Mouse (Mus musculus): ENCODE measurements around the gene Stat5b.

Gene Stat5b

DNA sequence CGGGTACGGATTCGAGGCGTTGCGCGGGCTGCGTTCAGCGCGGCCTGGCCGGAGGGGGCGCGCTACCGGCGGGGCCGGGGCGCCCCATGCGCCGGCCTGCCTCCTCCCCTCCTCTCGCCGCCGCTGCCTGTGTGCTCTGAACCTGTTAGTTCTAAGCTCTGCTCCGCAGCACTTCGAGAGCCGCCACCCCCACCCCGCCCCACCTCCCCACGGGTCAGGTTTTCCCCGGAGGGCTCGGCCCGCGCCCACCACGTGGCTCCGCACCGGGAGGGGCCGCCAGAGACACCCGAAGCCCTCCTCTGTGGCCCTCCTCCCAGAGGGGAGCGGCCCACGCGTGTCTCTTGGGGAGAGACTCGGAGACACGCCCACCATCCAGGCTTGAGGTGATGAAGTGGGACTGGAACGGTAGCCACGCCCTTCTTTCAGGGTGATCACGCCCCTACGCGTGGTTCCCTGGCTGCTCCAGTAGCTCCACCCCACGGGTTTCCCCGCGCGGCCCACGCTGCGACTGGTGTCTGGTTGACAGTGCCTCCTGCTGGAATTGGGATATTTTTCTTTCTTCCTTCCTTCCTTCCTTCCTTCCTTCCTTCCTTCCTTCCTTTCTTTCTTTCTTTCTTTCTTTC is 90.8 kb downstream of the Stat5b start, which contains the start of gene Kcnh4:
Gene Kcnh4 (minus strand): TSS at position 332 of the 623 bp plus-strand sequence.
- peak; percentile 71 for DNase-seq

- DNase-seq, result peak; percentile 64
Measured at GRCm38 (mm10) chr11:100758707-100759610, 91.6 kb downstream of the Stat5b start.

GRCm38 (mm10) chr11:100757566-100757965 is 93.0 kb downstream of the Stat5b start:
- DNase-seq, result no peak

- no peak for DNase-seq
Measured at GRCm38 (mm10) chr11:100756476-100756875, 94.0 kb downstream of the Stat5b start.

- DNase-seq, result no peak
Measured at GRCm38 (mm10) chr11:100754693-100755057, 95.8 kb downstream of the Stat5b start.

DNA sequence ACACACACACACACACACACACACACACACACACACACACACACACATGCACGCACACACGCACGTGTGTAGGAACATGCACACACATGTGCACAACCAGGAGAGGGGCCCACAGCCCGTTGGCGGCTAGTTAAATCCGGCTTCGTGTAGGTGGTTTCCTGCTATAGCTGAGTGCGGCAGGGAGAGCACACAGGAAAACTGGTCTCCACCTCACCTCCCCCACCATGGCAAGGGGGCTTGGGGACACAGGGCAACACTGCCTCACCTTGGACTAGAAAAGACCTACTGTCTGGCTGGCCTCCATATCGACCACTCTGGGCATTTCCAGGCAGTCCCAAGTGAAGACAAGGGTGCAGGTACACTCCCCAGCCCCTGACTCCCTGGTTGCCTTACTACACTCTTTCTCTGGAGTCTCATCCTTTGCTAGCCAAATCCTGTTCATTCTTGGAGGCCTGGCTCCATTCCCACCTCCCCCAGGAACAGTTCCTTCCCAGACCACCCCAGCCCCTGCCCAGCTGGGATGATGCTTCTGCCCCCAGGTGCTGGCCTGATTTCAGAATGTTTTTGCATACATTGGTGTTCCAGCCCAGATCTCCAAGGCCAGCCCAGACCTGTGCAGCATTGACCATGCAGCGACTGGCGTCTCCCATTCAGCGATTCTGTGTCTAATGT is 96.4 kb downstream of the Stat5b start:
- DNase-seq, result no peak

GRCm38 (mm10) chr11:100752294-100752693 is 98.2 kb downstream of the Stat5b start:
- DNase-seq, result no peak

- no peak for DNase-seq
Measured at GRCm38 (mm10) chr11:100750127-100750526, 100.4 kb downstream of the Stat5b start.

GRCm38 (mm10) chr11:100749469-100749868 is 101.1 kb downstream of the Stat5b start:
- DNase-seq, result no peak

DNA sequence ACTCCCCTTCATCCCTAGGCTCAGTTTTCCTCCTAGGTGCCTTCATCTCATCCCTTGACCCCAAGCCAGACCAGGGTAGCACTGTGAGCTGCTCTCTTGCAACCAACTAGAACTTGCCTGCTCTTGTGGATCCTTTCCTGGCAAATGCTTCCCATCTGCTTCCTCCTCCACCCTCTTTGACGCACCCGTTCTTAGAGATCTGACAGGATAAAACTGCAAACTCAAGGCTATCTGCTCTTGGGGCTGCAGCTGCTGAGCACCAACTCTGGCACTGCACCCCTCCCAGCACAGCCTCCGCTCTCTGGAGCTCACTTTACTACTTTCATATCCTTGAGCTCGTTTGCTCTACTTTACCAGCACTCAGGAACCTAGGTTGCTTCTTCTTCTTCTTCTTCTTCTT is 101.9 kb downstream of the Stat5b start:
- no peak for DNase-seq

DNA sequence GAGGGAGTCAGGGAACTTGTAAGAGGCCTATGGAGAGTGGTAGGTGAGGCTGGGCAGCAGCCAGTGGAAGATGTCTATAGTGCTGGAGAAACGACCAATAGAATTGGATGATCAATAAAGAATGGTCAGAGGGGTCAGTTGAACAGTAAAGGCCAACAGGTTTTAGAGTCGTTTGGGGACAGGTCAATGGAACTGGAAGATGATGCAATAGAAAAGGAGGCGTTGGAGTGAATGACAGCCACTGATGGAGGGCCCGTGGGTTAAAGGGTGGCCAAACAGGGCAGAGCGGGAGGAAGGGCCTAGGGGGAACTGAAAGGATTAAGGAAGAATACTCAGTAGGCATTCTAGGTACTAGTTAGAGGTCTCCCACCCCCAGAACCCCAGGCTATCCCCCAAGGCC is 103.4 kb downstream of the Stat5b start:
- no peak for DNase-seq

- DNase-seq, result no peak
Measured at GRCm38 (mm10) chr11:100746546-100746945, 104.0 kb downstream of the Stat5b start.

DNA sequence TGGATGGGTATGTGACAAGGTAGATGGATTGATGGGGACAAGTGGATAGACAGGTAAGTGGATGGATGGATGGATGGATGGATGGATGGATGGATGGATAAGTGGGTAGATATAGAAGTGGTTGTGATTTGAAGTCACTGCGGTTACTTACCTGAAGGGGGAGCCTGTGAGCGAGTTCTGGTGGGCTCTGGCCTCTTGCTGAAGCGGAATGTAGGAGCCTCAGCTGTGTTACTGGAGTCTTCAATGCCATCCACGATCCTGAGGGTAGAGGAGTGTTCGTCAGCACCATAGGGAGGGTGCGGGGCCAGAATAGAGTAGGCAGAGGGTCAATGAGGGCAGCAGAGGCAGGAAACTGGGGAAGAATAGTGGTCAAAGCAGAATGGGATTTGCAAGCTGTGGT is 105.4 kb downstream of the Stat5b start:
- DNase-seq, result peak; percentile 70

DNA sequence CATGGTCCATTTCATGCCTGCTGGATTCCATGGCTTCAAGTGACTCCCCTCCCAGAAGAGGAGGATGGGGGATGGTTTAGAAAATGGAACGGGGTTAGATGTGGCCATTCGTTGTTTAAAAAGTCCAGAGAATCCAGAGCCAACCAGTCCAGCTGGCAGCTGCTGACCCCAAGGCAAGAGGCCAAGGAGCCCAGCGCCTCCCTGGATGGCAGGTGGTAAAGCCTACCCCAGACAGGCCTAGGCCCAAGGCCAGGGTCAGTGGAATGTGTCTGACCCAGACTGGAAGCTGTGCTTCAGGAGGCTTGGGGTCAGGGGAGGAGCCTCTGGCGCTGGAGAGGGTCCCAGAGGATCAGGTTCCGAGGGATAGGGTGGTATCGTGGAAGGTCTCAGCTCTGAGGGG is 109.2 kb downstream of the Stat5b start:
- peak; percentile 37 for DNase-seq

- DNase-seq, result no peak
Measured at GRCm38 (mm10) chr11:100738749-100739148, 111.8 kb downstream of the Stat5b start.

GRCm38 (mm10) chr11:100738066-100738604 is 112.4 kb downstream of the Stat5b start, which contains the start of gene Rab5c:
Rab5c (minus strand) TSS chr11:100738215.
- DNase-seq, result peak; percentile 100

- no peak for DNase-seq
Measured at GRCm38 (mm10) chr11:100737105-100737733, 113.3 kb downstream of the Stat5b start.

DNA sequence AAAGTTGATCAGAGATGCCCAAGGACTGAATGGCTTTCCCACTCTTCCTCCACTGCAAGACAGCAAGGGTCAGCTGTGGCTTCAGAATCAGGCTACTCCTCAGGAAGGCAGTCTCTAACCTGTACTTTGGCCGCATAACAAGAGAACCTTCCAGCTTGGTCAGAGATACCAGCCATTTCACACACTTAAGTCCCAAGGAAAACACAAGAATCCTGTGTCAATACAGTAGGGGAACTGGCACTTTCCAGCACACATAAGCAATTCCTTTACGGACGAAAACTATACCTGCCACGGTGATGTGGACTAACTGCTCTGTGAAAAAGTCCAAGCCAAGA is 113.8 kb downstream of the Stat5b start:
- no peak for DNase-seq

DNA sequence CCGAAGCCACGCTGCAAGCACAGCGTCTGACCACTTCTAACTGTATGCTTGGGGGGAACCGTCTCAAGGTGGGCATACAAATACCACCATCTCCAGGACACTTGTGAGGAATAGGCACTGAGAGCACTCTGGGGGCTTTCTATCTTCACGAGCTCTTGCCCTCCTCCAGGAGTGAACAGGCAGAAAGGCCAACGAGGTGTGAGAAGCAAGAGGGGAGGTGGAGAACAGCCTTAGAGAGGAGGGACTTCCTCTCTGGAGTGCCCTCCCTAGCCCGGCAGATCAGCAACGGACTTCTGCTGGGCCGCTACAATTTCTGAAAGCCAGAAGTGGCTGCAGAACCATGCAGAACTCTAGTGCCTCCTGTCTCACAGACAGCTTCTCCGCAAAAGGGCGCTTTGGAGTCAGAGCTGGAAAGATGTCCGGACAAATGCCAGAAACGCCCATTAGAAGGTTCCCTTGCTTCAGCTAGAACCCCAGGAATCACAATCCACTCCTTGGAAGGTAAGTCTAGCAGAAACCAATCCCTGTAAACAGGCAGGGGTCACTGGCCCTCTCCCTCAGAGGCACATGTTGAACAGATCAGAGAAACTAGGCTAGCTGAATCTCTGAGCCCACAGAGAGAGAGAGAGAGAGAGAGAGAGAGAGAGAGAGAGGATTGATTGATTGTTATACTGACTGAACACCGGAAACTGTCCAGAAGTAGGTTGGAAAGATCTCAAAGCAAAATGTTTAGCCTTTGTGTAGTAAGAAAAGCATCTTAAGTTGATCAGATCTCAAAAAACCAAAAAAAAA is 114.4 kb downstream of the Stat5b start:
- DNase-seq, result no peak

- DNase-seq, result no peak
Measured at GRCm38 (mm10) chr11:100735134-100735865, 115.2 kb downstream of the Stat5b start.
